Mouse (Mus musculus) liver, adult 2 months (tissue): Measurements from ENCODE around the gene Ppfia1.

ENCODE experiments used
- CTCF ChIP-seq: fragments of 200-500 bp; IDR thresholded peaks from 2 replicates; pipeline ENCODE4 v1.5.1; 2011; ENCODE audit warnings: low read depth, low read length, control low read depth
- POLR2A ChIP-seq: fragments of 200-500 bp; IDR thresholded peaks from 2 replicates; pipeline ENCODE4 v1.6.1; 2011; ENCODE audit warnings: low read length, control low read depth; ENCODE audit not compliant: insufficient read depth; ENCODE audit errors: extremely low read depth

- TF ChIP-seq CTCF (no peak), POLR2A (no peak)
These were observed 7.1 kb upstream of the Ppfia1 start for GRCm38 (mm10) chr7:144560594-144560993.
